Mouse (Mus musculus): ENCODE results near the gene Micu1.

Micu1 gene

GRCm38 (mm10) chr10:59727251-59727650 lies 25.0 kb downstream of the Micu1 start:
- no peak for DNase-seq

- no peak for DNase-seq
These were observed 27.0 kb downstream of the Micu1 start for GRCm38 (mm10) chr10:59729261-59729660.

- DNase-seq: no peak
These were observed 27.6 kb downstream of the Micu1 start for GRCm38 (mm10) chr10:59729842-59730241.

- DNase-seq: no peak
These were observed 33.8 kb downstream of the Micu1 start for GRCm38 (mm10) chr10:59736027-59736598.

- no peak for DNase-seq
These were observed 39.2 kb downstream of the Micu1 start for GRCm38 (mm10) chr10:59741448-59741847.

GRCm38 (mm10) chr10:59743397-59743796 lies 41.1 kb downstream of the Micu1 start:
- no peak for DNase-seq

GRCm38 (mm10) chr10:59743969-59744368 lies 41.7 kb downstream of the Micu1 start:
- DNase-seq: no peak

GRCm38 (mm10) chr10:59747334-59747733 lies 45.1 kb downstream of the Micu1 start:
- DNase-seq: no peak

- no peak for DNase-seq
These were observed 46.5 kb downstream of the Micu1 start for GRCm38 (mm10) chr10:59748699-59749200.

- DNase-seq: no peak
These were observed 51.3 kb downstream of the Micu1 start for GRCm38 (mm10) chr10:59753538-59754069.

GRCm38 (mm10) chr10:59754104-59754503 lies 51.8 kb downstream of the Micu1 start:
- no peak for DNase-seq

GRCm38 (mm10) chr10:59754901-59755300 lies 52.6 kb downstream of the Micu1 start:
- DNase-seq: no peak

- no peak for DNase-seq
These were observed 53.4 kb downstream of the Micu1 start for GRCm38 (mm10) chr10:59755681-59756080.

- no peak for DNase-seq
These were observed 53.8 kb downstream of the Micu1 start for GRCm38 (mm10) chr10:59756090-59756489.

GRCm38 (mm10) chr10:59756570-59756969 lies 54.3 kb downstream of the Micu1 start:
- no peak for DNase-seq

- no peak for DNase-seq
These were observed 62.5 kb downstream of the Micu1 start for GRCm38 (mm10) chr10:59764781-59765180.

- DNase-seq: no peak
These were observed 66.2 kb downstream of the Micu1 start for GRCm38 (mm10) chr10:59768369-59769079.

GRCm38 (mm10) chr10:59771375-59772048 lies 69.2 kb downstream of the Micu1 start:
- no peak for DNase-seq

- DNase-seq: no peak
These were observed 69.7 kb downstream of the Micu1 start for GRCm38 (mm10) chr10:59772049-59772397.

- DNase-seq: no peak
These were observed 71.3 kb downstream of the Micu1 start for GRCm38 (mm10) chr10:59773441-59774140.

- no peak for DNase-seq
These were observed 71.9 kb downstream of the Micu1 start for GRCm38 (mm10) chr10:59774141-59774534.

- no peak for DNase-seq
These were observed 75.0 kb downstream of the Micu1 start for GRCm38 (mm10) chr10:59777246-59777645.

- no peak for DNase-seq
These were observed 75.9 kb downstream of the Micu1 start for GRCm38 (mm10) chr10:59778137-59778710.

Measured in thymus, postnatal 4 days (tissue).